Mouse (Mus musculus) kidney, embryonic 15.5 days (tissue): Measurements from ENCODE around the gene Rara. TPM values are rescaled to one million over a fixed set of nuclear protein-coding genes. Genes with fewer than 3 reads are reported as not detected.

Experiments used
- ATAC-seq: fragments of 200-750 bp; cut with Nextera tagmentation; replicated peaks from 2 replicates; pipeline ENCODE4 v1.8.0; 2017; ENCODE audit warnings: moderate TSS enrichment; ENCODE audit not compliant: low FRiP score
- H3K27ac ChIP-seq: fragments of 300-500 bp; sonication (generic); 2 replicates; pipeline ENCODE4 v1.5.1; 2015; ENCODE audit warnings: mild to moderate bottlenecking, inconsistent platforms
- H3K27me3 ChIP-seq: fragments of 300-500 bp; sonication (generic); 2 replicates; pipeline ENCODE4 v1.6.1; 2015; ENCODE audit warnings: inconsistent platforms
- H3K36me3 ChIP-seq: fragments of 300-500 bp; sonication (generic); 2 replicates; pipeline ENCODE4 v1.6.1; 2015; ENCODE audit warnings: inconsistent platforms
- H3K4me1 ChIP-seq: fragments of 300-500 bp; sonication (generic); 2 replicates; pipeline ENCODE4 v1.6.1; 2015; ENCODE audit warnings: inconsistent platforms
- H3K4me2 ChIP-seq: fragments of 300-500 bp; sonication (generic); 2 replicates; pipeline ENCODE4 v1.6.1; 2015; ENCODE audit warnings: moderate library complexity, mild to moderate bottlenecking, inconsistent platforms
- H3K4me3 ChIP-seq: fragments of 300-500 bp; sonication (generic); replicated peaks from 2 replicates; pipeline ENCODE4 v1.5.1; 2015; ENCODE audit warnings: mild to moderate bottlenecking, inconsistent platforms
- H3K9ac ChIP-seq: fragments of 300-500 bp; sonication (generic); 2 replicates; pipeline ENCODE4 v1.6.1; 2015; ENCODE audit warnings: mild to moderate bottlenecking, inconsistent platforms
- H3K9me3 ChIP-seq: fragments of 300-500 bp; sonication (generic); replicated peaks from 2 replicates; pipeline ENCODE4 v1.6.1; 2016; ENCODE audit warnings: inconsistent platforms
- whole genome bisulfite sequencing: fragments of 180-500 bp; shearing (Covaris S2); methylation state at CpG from one replicate; pipeline ENCODE4 v1.1.7; 2015; ENCODE audit warnings: mixed read lengths; 5-methylcytosine and 5-hydroxymethylcytosine counted together
- polyA plus RNA-seq: library from polyadenylated mRNA; unstranded; fragments of >200 nt; fragmentation: Nextera tagmentation; extraction: Ambion mirVana; gene quantifications from 2 replicates; pipeline ENCODE4 v1.2.1, GENCODE M21; 2015

Rara gene
- polyA plus RNA-seq, 1 experiment from 2014 or later = 32.1 TPM

DNA sequence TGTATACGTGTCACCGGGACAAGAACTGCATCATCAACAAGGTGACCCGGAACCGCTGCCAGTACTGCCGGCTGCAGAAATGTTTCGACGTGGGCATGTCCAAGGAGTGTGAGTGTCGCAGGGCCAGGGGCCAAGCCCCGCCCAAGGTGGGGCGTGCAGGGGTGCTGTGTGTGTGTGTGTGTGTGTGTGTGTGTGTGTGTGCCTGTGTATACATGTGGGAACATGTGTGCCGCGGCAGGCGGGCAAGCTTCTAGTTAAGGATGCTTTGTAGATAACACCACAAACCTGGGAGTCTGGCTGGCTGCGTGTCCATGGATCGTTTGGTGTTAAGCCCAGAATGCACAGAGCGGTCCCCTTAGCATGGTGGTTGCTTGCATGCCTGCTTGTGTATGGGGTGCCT lies 40.5 kb downstream of the Rara start:
- Histone ChIP-seq H3K4me2 (no peak overlapping the region; the same call in 1 of the 2 replicates), H3K4me1 (peaks cover 89% of the 10 kb centered on the region), H3K9me3 (no peaks in the 10 kb centered on the region), H3K27ac (peak overlapping the region; percentile 71), H3K9ac (no peak overlapping the region), H3K36me3 (peaks cover 60% of the 10 kb centered on the region), H3K4me3 (no peak overlapping the region), H3K27me3 (no peaks in the 10 kb centered on the region)
- WGBS = 63% methylated on average over 16 of the region's 16 CpGs
- no peak for ATAC-seq

DNA sequence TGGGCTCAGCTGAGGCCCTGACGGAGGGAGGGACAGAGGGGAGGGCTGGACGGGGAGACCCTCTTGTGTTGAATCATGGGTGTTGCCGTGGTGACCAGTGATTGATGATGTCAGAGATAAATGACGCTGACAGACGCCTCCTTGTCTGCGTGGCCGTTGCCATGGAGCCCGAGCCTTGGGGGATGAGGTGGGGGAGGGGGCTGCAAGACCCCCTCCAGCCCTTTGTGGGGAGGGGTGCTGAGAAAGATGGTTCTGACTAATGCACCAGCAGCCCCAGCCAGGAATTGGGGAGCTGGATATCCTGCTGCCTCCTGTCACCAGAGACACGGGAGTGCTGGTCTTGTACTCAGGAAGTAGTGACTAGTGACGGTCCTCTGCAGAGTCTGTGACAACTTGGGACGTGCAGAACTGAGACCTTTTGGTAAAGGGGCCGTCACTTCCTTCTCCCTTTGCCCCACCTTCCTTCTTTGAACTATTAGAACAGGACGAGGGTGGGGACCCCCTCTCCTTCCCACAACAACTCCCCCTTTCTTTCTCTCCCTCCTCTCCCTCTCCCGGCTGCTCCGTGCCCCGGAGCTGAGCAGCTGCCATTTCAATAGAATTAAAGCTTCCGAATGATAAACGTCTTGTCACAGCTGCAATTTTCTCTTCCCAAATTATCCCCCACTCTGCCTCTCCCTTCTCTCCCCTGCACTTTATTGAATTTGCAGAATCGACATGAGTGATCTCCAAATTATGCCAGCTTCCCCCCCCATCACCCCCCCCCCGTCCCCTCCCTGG lies 41.3 kb downstream of the Rara start:
- Histone ChIP-seq H3K9ac (no peak overlapping the region), H3K27ac (peak overlapping the region; percentile 71), H3K9me3 (no peaks in the 10 kb centered on the region), H3K4me1 (peaks cover 85% of the 10 kb centered on the region), H3K27me3 (no peaks in the 10 kb centered on the region), H3K4me2 (peak overlapping the region; percentile 36), H3K4me3 (no peak overlapping the region), H3K36me3 (peaks cover 68% of the 10 kb centered on the region)
- ATAC-seq = no peak
- WGBS = 9% methylated on average over 20 of the region's 20 CpGs

DNA sequence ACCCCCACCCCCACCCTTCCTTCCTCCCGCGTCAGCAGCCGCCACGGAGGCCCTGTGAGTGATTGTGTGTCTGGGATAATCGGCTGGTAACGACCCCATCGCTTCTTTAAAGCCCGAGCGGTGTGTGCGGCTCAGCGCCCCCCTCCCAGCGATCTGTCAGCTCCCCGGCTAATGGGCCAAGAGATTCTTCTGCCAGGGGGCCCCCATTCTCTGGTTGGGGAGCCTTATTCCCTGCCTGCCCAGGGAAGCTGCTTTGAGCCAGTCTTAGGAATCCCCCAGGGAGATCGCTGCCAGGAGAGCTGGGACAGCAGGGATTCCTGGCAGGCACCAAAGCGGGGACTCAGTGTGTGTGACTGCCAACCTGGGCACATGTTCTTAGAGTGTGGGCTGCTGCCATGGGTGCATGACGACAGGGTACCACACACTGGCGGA lies 41.9 kb downstream of the Rara start:
- Histone ChIP-seq H3K4me1 (peaks cover 79% of the 10 kb centered on the region), H3K4me3 (no peak overlapping the region), H3K9ac (peak overlapping the region; percentile 23; the same call in 1 of the 2 replicates), H3K36me3 (peaks cover 73% of the 10 kb centered on the region), H3K9me3 (no peaks in the 10 kb centered on the region), H3K27ac (peak overlapping the region; percentile 71), H3K4me2 (peak overlapping the region; percentile 36; the same call in 1 of the 2 replicates), H3K27me3 (no peaks in the 10 kb centered on the region)
- ATAC-seq = no peak
- 26% methylated on average over 17 of the region's 17 CpGs for WGBS

DNA sequence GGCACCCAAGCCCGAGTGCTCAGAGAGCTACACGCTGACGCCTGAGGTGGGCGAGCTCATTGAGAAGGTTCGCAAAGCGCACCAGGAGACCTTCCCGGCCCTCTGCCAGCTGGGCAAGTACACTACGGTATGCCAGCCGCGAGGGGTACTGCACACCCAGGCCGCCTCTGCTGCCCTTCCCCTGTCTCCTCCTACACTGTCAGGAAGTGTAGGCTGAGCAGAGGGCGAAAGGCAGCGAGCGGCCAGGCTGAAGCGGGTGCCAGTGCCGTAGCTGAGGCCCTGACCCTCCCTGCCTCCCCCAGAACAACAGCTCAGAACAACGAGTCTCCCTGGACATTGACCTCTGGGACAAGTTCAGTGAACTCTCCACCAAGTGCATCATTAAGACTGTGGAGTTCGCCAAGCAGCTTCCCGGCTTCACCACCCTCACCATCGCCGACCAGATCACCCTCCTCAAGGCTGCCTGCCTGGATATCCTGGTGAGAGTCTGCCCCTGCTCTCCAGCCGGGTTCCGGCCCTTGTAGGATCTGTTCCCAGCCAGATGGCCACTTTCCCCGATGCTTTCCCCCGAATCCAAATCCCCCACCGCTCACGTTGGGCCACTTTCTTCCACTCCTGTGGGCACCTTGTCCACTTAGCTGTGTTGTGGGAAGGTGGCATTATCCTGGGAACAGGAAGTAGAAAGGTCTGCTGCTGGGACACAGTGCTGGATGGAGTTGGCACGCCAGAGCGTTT lies 42.7 kb downstream of the Rara start:
- no peak for ATAC-seq
- H3K4me3 ChIP-seq = no peak overlapping the region
- 0 out of 2 replicates have a peak overlapping the region, but pooled peaks have one; percentile 15 for H3K27ac ChIP-seq
- H3K9ac ChIP-seq = no peak overlapping the region
- 62% methylated on average over 29 of the region's 29 CpGs for WGBS
- H3K4me1 ChIP-seq = peaks cover 71% of the 10 kb centered on the region
- peaks cover 80% of the 10 kb centered on the region for H3K36me3 ChIP-seq
- no peaks in the 10 kb centered on the region for H3K27me3 ChIP-seq
- no peaks in the 10 kb centered on the region for H3K9me3 ChIP-seq
- H3K4me2 ChIP-seq = no peak overlapping the region

DNA sequence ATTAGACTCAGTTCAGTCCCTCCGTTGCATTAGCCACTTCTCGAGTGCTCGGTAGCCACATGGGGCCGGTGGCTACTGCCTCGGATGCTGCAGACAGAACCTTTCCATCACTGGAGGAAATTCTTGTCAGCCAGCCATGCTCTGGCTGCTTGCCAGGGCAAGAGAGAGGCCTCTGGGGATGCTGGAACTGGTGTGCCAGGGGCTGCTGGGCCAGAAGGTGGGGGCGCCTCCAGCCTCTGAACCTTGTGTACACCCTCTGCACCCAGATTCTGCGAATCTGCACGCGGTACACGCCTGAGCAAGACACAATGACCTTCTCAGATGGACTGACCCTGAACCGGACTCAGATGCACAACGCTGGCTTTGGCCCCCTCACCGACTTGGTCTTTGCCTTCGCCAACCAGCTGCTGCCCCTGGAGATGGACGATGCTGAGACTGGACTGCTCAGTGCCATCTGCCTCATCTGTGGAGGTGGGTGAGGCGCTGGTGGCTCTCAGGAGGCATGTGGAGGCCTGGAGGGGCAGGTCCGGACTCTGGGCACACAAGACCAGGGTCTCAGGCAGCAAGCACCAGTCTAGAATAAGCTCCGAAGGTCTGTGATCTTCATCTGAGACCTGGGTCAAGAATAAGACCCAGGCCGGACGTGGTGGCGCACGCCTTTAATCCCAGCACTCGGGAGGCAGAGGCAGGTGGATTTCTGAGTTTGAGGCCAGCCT lies 43.9 kb downstream of the Rara start:
- Histone ChIP-seq H3K4me1 (peaks cover 60% of the 10 kb centered on the region), H3K27me3 (no peaks in the 10 kb centered on the region), H3K4me2 (no peak overlapping the region), H3K9ac (no peak overlapping the region), H3K4me3 (no peak overlapping the region), H3K9me3 (no peaks in the 10 kb centered on the region), H3K27ac (0 out of 2 replicates have a peak overlapping the region, but pooled peaks have one; percentile 27), H3K36me3 (peaks cover 80% of the 10 kb centered on the region)
- 77% methylated on average over 23 of the region's 23 CpGs for WGBS
- ATAC-seq = no peak

DNA sequence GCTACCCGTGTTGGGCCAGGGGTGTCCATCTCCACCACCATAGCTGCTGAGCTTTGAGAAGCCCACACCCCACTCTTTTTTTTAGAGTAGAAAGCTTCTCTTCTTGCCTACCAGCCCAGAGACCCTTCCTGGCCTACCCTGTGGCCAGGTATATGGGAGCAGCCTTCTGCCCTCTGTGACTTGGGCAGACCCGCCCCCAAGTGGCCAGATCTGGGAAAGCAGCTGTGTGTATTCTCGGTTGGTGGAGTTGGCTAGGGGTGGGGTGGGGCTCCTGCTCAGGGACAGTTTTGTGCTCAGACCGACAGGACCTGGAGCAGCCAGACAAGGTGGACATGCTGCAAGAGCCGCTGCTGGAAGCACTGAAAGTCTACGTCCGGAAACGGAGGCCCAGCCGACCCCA lies 44.6 kb downstream of the Rara start:
- ATAC-seq = no peak; the same call in 1 of the 2 replicates
- Histone ChIP-seq H3K36me3 (peaks cover 72% of the 10 kb centered on the region), H3K9me3 (no peaks in the 10 kb centered on the region), H3K4me2 (no peak overlapping the region), H3K27ac (no peak overlapping the region), H3K27me3 (no peaks in the 10 kb centered on the region), H3K4me3 (no peak overlapping the region), H3K9ac (no peak overlapping the region), H3K4me1 (peaks cover 52% of the 10 kb centered on the region)
- WGBS = 55% methylated on average over 9 of the region's 9 CpGs

DNA sequence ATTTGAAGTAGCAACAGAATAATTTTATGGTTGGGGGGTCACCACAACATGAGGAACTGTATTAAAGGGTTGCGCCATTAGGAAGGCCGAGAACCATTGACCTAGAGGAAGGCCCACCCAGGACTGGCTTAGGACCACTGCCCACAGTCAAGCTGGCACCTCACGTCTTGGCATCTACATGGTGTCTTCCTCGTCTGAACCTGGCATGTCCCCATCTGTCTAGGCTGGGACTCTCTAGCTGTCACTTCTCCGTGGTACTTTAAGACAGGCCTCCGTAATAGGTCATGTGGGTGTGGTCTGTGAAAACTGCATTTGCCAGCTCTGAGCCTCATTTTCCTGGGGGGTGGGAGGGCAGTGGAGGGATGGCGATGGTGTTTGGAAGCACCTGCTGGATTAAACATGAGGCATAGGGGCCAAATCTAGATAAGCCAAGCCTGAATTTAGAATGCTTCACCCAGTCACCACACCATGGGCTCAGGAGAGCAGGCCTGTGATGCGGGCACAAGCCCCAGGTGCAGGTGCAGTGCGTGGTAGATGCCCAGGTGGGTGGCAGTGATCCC lies 45.3 kb downstream of the Rara start:
- ATAC-seq = no peak
- Histone ChIP-seq H3K4me1 (peaks cover 46% of the 10 kb centered on the region), H3K4me3 (no peak overlapping the region), H3K27ac (no peak overlapping the region), H3K9ac (no peak overlapping the region), H3K36me3 (peaks cover 66% of the 10 kb centered on the region), H3K4me2 (no peak overlapping the region), H3K9me3 (no peaks in the 10 kb centered on the region), H3K27me3 (no peaks in the 10 kb centered on the region)
- WGBS = 90% methylated on average over 9 of the region's 9 CpGs

DNA sequence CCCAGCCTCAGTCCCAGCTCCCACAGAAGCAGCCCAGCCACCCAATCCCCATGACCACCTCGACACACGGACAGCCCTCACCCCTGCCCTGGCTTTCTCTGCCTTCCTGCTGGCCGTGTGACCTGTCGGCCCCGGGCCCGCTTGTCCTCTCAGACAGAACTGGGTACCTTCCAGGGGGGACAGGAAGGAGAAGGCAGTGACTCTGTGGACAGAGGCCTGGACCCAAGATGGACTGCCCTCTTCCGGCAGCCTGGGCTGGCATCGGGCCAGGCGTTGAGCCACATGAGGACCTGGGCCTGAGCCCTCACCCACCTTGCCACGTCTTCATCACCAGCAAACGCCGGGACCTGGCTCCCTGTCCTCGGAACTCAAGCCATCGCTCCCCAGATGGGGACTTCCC lies 46.0 kb downstream of the Rara start:
- peaks cover 59% of the 10 kb centered on the region for H3K36me3 ChIP-seq
- WGBS = 83% methylated on average over 14 of the region's 14 CpGs

DNA sequence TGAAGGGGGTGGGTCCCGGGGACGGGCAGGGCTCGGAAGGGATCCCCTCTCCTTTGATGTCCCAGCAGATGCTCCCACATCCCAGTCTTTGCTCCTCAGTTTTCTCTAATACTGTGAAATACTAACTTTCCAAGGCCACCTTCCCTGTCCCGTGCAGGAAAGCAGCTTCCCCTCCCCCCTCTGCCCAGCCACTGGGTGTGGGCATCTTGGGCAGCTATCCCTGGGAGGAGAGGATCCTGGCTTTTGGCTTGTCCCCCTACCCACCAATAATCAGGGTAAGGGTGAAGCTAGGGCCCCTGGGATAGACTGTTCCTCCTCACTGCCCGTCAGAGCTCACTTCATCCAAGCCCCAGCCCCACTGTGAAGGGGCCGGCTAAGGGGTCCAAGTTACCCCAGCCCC lies 46.6 kb downstream of the Rara start:
- WGBS = 75% methylated on average over 6 of the region's 6 CpGs
- H3K36me3 ChIP-seq = peaks cover 57% of the 10 kb centered on the region
- H3K27me3 ChIP-seq = no peaks in the 10 kb centered on the region
- H3K9me3 ChIP-seq = no peaks in the 10 kb centered on the region
- peaks cover 36% of the 10 kb centered on the region for H3K4me1 ChIP-seq
- H3K4me2 ChIP-seq = no peak overlapping the region
- H3K27ac ChIP-seq = no peak overlapping the region
- no peak overlapping the region for H3K4me3 ChIP-seq
- ATAC-seq = no peak
- H3K9ac ChIP-seq = no peak overlapping the region

More for the DNA sequence above, 46.0 kb downstream of the Rara start:
- H3K9me3 ChIP-seq = no peaks in the 10 kb centered on the region
- H3K27me3 ChIP-seq = no peaks in the 10 kb centered on the region
- peaks cover 39% of the 10 kb centered on the region for H3K4me1 ChIP-seq
- no peak for ATAC-seq
- H3K9ac ChIP-seq = no peak overlapping the region
- H3K27ac ChIP-seq = no peak overlapping the region
- no peak overlapping the region for H3K4me2 ChIP-seq
- H3K4me3 ChIP-seq = no peak overlapping the region

DNA sequence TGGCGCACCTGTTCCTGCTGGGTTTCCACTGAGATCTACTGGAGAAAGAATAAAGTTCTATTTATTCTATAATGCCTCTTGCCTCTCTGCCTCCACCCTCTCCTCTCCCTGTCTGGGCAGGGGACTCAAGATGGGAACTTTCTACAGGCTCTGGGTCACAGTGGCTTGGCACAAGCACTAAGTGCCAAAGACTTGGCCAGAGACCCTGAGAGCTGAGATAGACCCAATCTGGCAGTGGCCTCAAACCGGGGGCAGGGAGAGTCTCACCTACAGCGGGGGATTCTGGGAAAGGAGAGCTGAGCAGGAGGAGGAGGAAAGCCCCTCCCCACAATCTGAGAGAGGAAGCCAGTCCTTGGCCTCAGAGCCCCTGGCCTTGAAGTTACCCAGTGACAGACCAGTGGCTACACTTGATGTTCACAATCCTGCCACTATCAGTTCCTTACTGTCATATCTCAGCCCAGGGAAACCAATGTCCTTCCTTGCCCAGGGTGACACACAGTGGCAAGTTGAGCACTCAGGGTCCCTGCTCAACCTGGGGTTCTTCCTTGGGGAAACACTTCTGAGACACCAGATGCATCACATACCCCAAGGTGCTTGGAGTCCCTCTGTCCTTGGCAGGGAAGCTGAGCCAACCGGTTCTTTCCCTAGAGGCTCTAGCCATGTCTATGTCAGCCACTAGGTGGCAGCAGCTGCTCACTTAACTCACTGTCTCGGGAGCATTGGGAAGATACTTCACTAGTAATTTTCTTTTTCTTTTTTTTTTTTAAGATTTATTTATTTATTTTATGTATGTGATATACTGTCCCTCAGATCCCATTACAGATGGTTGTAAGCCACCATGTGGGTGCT lies 47.5 kb downstream of the Rara start:
- H3K4me1 ChIP-seq = peaks cover 28% of the 10 kb centered on the region
- H3K27ac ChIP-seq = no peak overlapping the region
- 0 out of 2 replicates have a peak, but pooled peaks cover under 1% of the 10 kb centered on the region for H3K27me3 ChIP-seq
- no peaks in the 10 kb centered on the region for H3K9me3 ChIP-seq
- no peak overlapping the region for H3K4me3 ChIP-seq
- H3K4me2 ChIP-seq = no peak overlapping the region
- ATAC-seq = no peak
- WGBS = 56% methylated on average over 5 of the region's 5 CpGs
- H3K9ac ChIP-seq = no peak overlapping the region
- peaks cover 50% of the 10 kb centered on the region for H3K36me3 ChIP-seq

DNA sequence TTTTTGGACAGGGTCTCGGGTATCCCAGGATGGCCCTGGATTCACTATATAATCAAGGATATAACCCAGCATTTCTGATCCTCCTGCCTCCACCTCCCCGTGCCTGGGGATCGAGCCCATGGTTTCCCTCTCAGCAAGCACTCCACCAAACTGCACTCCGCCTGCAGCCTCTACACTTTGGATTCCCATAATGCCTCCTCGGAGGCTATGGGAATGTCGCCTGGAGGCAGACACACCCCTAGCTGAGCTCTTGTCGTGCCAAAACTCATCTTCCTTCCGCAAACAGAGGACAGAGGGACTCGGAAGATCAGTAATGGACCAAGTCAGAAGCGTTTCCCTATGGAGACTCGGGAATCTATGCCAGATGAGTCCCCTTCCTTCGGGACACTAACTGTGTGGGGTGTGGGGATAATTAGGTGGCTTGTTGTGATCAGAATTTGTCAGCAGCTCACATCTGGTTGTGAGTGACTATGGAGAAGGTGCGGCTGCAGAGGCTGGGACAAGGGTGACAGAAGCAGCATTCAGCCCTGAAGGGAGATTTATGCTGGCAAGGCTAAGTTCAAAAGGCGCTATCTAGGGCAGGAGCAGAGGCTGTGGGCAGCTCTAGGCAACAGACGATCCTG lies 51.0 kb downstream of the Rara start:
- 59% methylated on average over 15 of the region's 15 CpGs for WGBS
- ATAC-seq = no peak
- H3K36me3 ChIP-seq = peaks cover 14% of the 10 kb centered on the region

More for the DNA sequence above, 51.0 kb downstream of the Rara start:
- Histone ChIP-seq H3K4me2 (no peak overlapping the region), H3K4me3 (no peak overlapping the region), H3K4me1 (peaks cover 30% of the 10 kb centered on the region), H3K27me3 (peaks cover 31% of the 10 kb centered on the region), H3K9ac (no peak overlapping the region), H3K9me3 (no peaks in the 10 kb centered on the region), H3K27ac (no peak overlapping the region)
